Mouse (Mus musculus) forebrain, embryonic 14.5 days (tissue): Measurements from ENCODE around the gene Ppp4c. TPM values are rescaled to one million over a fixed set of nuclear protein-coding genes. Genes with fewer than 3 reads are reported as not detected.

Source experiments
- ATAC-seq: fragments of 200-750 bp; cut with Nextera tagmentation; 2 replicates; pipeline ENCODE4 v1.8.0; 2017; ENCODE audit warnings: mild to moderate bottlenecking, moderate library complexity
- DNase-seq: peaks from one replicate; pipeline ENCODE4 v3.0.0-alpha.2; 2015; ENCODE audit warnings: low spot score
- H3K27ac ChIP-seq: fragments of 300-500 bp; sonication (generic); 2 replicates; pipeline ENCODE4 v1.5.1; 2014; ENCODE audit warnings: low read depth, mild to moderate bottlenecking, control low read depth, low read length, moderate library complexity
- H3K27me3 ChIP-seq: fragments of 300-500 bp; sonication (generic); replicated peaks from 2 replicates; pipeline ENCODE4 v1.6.1; 2014; ENCODE audit warnings: low read length, control low read depth, mixed read lengths; ENCODE audit not compliant: control insufficient read depth, insufficient read depth
- H3K36me3 ChIP-seq: fragments of 300-500 bp; sonication (generic); 2 replicates; pipeline ENCODE4 v1.6.1; 2014; ENCODE audit warnings: low read length, control low read depth; ENCODE audit not compliant: control insufficient read depth, insufficient read depth
- H3K4me1 ChIP-seq: fragments of 300-500 bp; sonication (generic); 2 replicates; pipeline ENCODE4 v1.6.1; 2014; ENCODE audit warnings: antibody characterized with exemption, low read length, control low read depth; ENCODE audit not compliant: control insufficient read depth, insufficient read depth
- H3K4me2 ChIP-seq: fragments of 300-500 bp; sonication (generic); 2 replicates; pipeline ENCODE4 v1.6.1; 2014; ENCODE audit warnings: mild to moderate bottlenecking, control low read depth, low read length
- H3K4me3 ChIP-seq: fragments of 300-500 bp; sonication (generic); 2 replicates; pipeline ENCODE4 v1.5.1; 2014; ENCODE audit warnings: low read depth, low read length, control low read depth
- H3K9ac ChIP-seq: fragments of 300-500 bp; sonication (generic); 2 replicates; pipeline ENCODE4 v1.6.1; 2014; ENCODE audit warnings: mild to moderate bottlenecking, low read length, control low read depth, moderate library complexity
- H3K9me3 ChIP-seq: fragments of 300-500 bp; sonication (generic); replicated peaks from 2 replicates; pipeline ENCODE4 v1.6.1; 2016; ENCODE audit warnings: low read length, control low read depth, mixed read lengths; ENCODE audit not compliant: control insufficient read depth
- WGBS: fragments of 180-500 bp; shearing (Covaris S2); extraction: QIAGEN DNeasy Blood & Tissue Kit; methylation state at CpG from one replicate; pipeline ENCODE4 v1.1.7; 2014; 5-methylcytosine and 5-hydroxymethylcytosine counted together
- polyA plus RNA-seq: library from polyadenylated mRNA; unstranded; fragments of >200 nt; fragmentation: Nextera tagmentation; extraction: Ambion mirVana; gene quantifications from 2 replicates; pipeline ENCODE4 v1.2.1, GENCODE M21; 2014

The Ppp4c gene
- polyA plus RNA-seq, 1 experiment from 2014 or later = 256 TPM

- Histone ChIP-seq H3K4me1 (peaks cover 14% of the 10 kb centered on the region), H3K9me3 (no peaks in the 10 kb centered on the region), H3K27me3 (no peaks in the 10 kb centered on the region), H3K9ac (peak overlapping the region; percentile 91), H3K4me3 (peak overlapping the region; percentile 83), H3K27ac (peak overlapping the region; percentile 90), H3K4me2 (peak overlapping the region; percentile 90), H3K36me3 (peaks cover 28% of the 10 kb centered on the region)
- DNase-seq (no peak), ATAC-seq (peak; percentile 56)
- WGBS = under 1% methylated on average over 22 of the region's 24 CpGs
Measured at GRCm38 (mm10) chr7:126759672-126760390, 32.5 kb downstream of the Ppp4c start.

GRCm38 (mm10) chr7:126759050-126759671 is 33.1 kb downstream of the Ppp4c start, which contains the start of gene Mapk3:
TSS of gene Mapk3 (plus strand) at chr7:126759601.
- H3K4me3 ChIP-seq = peak within 1 kb of the TSS; percentile 83
- H3K9me3 ChIP-seq = no peaks in the 10 kb centered on the region
- WGBS = 0% methylated on average over 2 of the region's 38 CpGs
- H3K36me3 ChIP-seq = peaks cover 22% of the 10 kb centered on the region
- peaks cover 14% of the 10 kb centered on the region for H3K4me1 ChIP-seq
- peak within 1 kb of the TSS; percentile 90 for H3K4me2 ChIP-seq
- no peaks in the 10 kb centered on the region for H3K27me3 ChIP-seq
- ATAC-seq (peak; percentile 76), DNase-seq (peak; percentile 95)
- peak within 1 kb of the TSS; percentile 91 for H3K9ac ChIP-seq
- peak within 1 kb of the TSS; percentile 90 for H3K27ac ChIP-seq

GRCm38 (mm10) chr7:126758539-126758938 is 33.8 kb downstream of the Ppp4c start:
- peaks cover 14% of the 10 kb centered on the region for H3K4me1 ChIP-seq
- H3K27me3 ChIP-seq = no peaks in the 10 kb centered on the region
- WGBS = 70% methylated on average over 7 of the region's 7 CpGs
- H3K36me3 ChIP-seq = peaks cover 16% of the 10 kb centered on the region; the same call in 1 of the 2 replicates
- DNase-seq = no peak
- no peaks in the 10 kb centered on the region for H3K9me3 ChIP-seq
- H3K4me2 ChIP-seq = no peak overlapping the region
- H3K27ac ChIP-seq = no peak overlapping the region
- H3K4me3 ChIP-seq = no peak overlapping the region
- H3K9ac ChIP-seq = no peak overlapping the region
- ATAC-seq = no peak

GRCm38 (mm10) chr7:126754866-126755265 is 37.4 kb downstream of the Ppp4c start:
- no peak overlapping the region for H3K4me2 ChIP-seq
- under 1% methylated on average over 9 of the region's 9 CpGs for WGBS
- H3K27me3 ChIP-seq = no peaks in the 10 kb centered on the region
- no peaks in the 10 kb centered on the region for H3K4me1 ChIP-seq
- H3K36me3 ChIP-seq = no peaks in the 10 kb centered on the region
- H3K27ac ChIP-seq = no peak overlapping the region
- no peaks in the 10 kb centered on the region for H3K9me3 ChIP-seq
- DNase-seq = peak; percentile 85
- no peak overlapping the region for H3K9ac ChIP-seq
- no peak overlapping the region for H3K4me3 ChIP-seq
- peak; percentile 59 for ATAC-seq

GRCm38 (mm10) chr7:126749582-126750343 is 42.5 kb downstream of the Ppp4c start:
- H3K9me3 ChIP-seq = no peaks in the 10 kb centered on the region
- H3K4me1 ChIP-seq = no peaks in the 10 kb centered on the region
- no peak overlapping the region for H3K9ac ChIP-seq
- no peak overlapping the region for H3K27ac ChIP-seq
- no peaks in the 10 kb centered on the region for H3K36me3 ChIP-seq
- ATAC-seq = no peak
- no peak overlapping the region for H3K4me3 ChIP-seq
- 95% methylated on average over 17 of the region's 17 CpGs for WGBS
- DNase-seq = no peak
- H3K27me3 ChIP-seq = no peaks in the 10 kb centered on the region
- no peak overlapping the region for H3K4me2 ChIP-seq

- Histone ChIP-seq H3K27me3 (no peaks in the 10 kb centered on the region), H3K36me3 (no peaks in the 10 kb centered on the region), H3K9ac (no peak overlapping the region), H3K9me3 (no peaks in the 10 kb centered on the region), H3K4me2 (no peak overlapping the region), H3K4me1 (no peaks in the 10 kb centered on the region), H3K27ac (no peak overlapping the region), H3K4me3 (no peak overlapping the region)
- DNase-seq (no peak), ATAC-seq (no peak)
- WGBS = 79% methylated on average over 7 of the region's 7 CpGs
Measured at GRCm38 (mm10) chr7:126748824-126749223, 43.5 kb downstream of the Ppp4c start.

- H3K4me1 ChIP-seq = no peaks in the 10 kb centered on the region
- H3K4me3 ChIP-seq = no peak overlapping the region
- no peaks in the 10 kb centered on the region for H3K9me3 ChIP-seq
- no peaks in the 10 kb centered on the region for H3K36me3 ChIP-seq
- 53% methylated on average over 6 of the region's 6 CpGs for WGBS
- no peaks in the 10 kb centered on the region for H3K27me3 ChIP-seq
- H3K4me2 ChIP-seq = no peak overlapping the region
- no peak for ATAC-seq
- H3K27ac ChIP-seq = no peak overlapping the region
- DNase-seq = no peak
- H3K9ac ChIP-seq = no peak overlapping the region
Measured at GRCm38 (mm10) chr7:126746798-126747197, 45.5 kb downstream of the Ppp4c start.

GRCm38 (mm10) chr7:126746066-126746465 is 46.2 kb downstream of the Ppp4c start:
- 92% methylated on average over 12 of the region's 12 CpGs for WGBS
- no peaks in the 10 kb centered on the region for H3K27me3 ChIP-seq
- no peaks in the 10 kb centered on the region for H3K9me3 ChIP-seq
- no peak overlapping the region for H3K4me3 ChIP-seq
- no peaks in the 10 kb centered on the region for H3K36me3 ChIP-seq
- ATAC-seq = no peak
- H3K4me2 ChIP-seq = no peak overlapping the region
- H3K27ac ChIP-seq = no peak overlapping the region
- H3K9ac ChIP-seq = no peak overlapping the region
- no peaks in the 10 kb centered on the region for H3K4me1 ChIP-seq
- DNase-seq = no peak
